Mouse (Mus musculus): ENCODE data around the gene Ak5.

- TF ChIP-seq POLR2A (IDR thresholded peaks at IDR 0.05; ENCODE audit: low read depth, low read length) (no peak), CTCF (conservative IDR thresholded peaks at IDR 0.05; ENCODE audit: insufficient read depth, insufficient read length, low read depth, low read length) (no peak)
Measured at GRCm38 (mm10) chr3:152644610-152645009, 23.6 kb downstream of the Ak5 start.
